Mouse (Mus musculus): ENCODE measurements at regions not wholly inside any gene's neighbourhood (a gene's known extent, or its start where the extent isn't known, plus 50 kb on each side); places are given as distances from the start of the nearest gene placed in this dataset.

DNA sequence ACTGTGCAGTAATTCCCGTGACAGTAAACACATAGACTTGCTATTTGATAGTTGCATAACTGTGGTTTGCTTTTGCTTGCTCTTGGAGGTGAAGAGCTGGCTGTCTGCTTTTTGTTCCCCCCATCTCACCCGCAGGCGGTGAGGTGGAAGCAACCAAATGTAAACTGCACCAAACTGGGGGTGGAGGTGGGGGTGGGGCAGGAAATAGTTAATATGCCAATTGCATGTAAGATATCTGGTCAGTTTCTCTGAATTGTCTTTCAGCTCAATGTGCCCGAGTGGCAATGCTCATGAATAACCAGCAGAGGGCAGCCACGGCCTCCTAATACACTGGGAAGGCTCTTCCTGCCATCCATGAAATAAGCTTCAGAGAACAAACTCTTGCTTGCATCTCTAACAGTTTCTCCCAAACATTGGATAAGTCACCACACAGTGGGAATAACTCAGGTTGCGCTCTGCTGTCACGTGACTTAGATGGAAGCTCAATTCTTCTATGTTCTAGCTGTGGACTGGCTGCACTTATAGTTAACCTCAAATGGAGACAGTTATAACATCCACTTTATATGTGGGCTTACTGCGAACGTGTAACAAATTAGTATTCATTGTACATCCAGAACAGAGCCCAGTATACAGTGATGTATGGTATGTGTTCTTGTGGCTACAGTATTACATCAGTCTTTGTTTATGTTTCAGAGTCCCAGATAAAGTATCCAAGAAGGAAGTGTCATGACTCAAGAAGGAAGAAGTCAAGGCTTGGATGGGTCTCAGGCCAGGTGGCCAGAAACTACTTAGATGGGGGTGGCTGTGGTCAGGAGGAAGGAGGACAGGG, 62.0 kb upstream of the Egflam start:
- peak; percentile 28 for DNase-seq

DNA sequence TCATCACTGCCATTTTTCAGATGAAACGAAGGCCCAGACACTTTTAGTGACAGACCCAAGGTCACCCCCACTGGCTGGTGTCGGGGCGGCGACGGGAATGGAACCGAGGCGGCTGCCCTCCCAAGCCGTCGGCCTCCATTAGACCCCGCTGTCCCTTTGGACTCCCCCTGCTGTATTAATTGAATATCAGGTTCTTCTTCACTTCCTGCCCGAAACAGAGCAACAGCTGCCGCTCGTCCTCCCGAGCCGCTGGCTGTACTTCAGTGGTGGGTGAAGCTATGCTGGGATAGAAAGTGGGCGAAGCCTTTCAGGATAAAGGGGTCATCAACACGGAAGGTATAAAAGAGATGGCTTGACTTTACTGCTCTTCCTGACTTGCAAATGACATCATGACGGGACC, 64.4 kb upstream of the Egflam start:
- DNase-seq, result no peak

DNA sequence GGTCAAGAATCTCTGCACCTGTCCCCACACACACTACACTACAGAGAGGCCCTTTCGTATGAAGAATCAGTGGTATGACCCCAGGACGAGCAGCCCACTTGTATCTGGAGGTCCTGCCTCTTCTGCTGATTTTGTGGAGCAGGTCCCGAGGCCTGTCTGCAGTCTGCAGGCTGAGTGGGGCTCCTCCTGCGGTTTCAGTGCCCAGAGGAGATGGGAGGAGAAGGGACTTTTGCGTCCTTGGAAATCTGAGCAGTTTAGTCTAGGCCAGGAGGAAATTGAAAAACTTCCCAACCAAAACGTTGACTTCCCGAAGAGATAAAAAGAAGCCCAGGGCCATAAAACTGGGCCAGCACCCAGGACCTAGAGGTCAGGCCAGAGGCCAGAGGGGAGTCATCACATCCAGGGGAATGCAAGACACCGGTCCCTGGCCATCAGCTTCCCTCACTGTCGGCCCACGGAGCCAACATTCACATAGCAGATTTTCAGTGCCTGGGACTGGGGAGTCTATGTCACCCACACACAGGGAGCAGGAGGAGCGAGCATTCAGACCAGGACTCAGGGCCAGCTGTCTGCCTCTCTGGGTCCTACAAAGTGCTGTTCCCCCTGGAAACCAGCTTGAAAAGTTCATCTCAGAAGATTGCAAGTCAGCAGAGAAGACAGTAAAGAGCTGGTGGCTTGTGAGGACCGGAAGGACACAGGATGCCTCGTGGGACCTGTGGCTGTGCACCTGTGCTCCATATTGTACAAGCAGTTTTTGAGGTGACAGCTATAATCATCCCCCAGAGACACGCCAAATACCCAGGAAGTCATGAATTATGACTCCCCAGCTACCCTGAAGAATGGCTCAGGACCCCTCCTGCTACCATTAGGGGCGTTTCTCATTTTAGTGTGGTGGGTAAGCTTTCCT, 65.5 kb upstream of the Egflam start:
- no peak for DNase-seq

DNA sequence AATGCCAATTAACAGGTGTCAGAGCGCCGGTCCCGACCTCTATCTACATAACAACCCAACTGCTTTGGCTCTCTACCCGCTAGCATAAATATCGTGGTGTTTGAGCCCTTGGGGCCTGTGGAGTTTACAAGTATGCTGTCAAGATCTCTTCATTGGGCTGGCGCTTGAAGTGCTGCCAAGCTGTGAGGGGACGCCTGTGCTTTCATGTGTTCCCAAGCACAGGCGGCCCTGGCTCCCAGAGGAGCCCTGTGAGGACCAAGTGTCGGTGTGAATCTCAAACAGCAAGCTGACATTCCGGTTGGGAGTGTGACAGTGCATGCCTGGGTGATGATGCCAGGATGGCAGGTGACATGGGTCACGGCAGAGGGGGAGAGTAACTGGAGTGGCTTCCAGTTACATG, 82.0 kb upstream of the Egflam start:
- DNase-seq, result no peak

DNA sequence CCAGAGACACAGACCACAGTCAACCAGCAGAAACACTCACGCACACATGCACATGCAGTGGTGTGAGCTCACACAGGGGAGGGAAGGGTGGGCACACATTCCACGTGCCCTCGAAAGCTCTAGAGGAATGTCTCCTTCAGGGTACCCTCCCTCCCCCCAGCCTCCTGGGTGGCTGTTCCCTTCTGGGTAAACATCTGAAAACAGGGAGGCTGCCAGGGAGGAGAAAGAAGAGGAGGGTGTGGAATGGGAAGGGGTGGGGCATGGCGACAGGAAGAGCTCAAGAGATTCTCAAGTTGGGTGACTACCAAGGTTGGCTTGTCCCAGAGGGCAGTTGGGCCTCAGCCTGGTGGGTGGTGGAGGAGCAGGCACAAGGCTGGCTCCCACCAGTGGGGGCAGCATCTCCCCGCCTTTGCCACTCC, 82.6 kb upstream of the Egflam start:
- no peak for DNase-seq

DNA sequence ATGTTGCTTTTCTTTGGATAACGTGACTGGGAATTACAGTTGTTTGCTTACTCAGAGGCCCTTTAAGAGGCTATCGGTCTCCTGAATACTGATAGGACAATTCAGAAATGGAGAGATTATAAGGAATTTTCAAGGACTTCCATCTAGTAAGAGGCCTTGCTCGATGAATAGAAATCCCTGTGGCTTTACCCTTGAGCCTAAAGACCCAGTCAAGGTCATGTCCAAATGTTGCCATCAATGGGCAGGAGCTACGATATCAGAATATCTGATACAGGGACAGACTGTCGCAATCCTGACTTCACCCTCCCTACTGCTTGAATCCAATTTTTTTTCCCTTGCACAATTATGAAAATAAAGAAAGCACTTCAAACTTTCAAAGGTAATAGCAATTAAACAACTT, 85.5 kb upstream of the Egflam start:
- no peak for DNase-seq

DNA sequence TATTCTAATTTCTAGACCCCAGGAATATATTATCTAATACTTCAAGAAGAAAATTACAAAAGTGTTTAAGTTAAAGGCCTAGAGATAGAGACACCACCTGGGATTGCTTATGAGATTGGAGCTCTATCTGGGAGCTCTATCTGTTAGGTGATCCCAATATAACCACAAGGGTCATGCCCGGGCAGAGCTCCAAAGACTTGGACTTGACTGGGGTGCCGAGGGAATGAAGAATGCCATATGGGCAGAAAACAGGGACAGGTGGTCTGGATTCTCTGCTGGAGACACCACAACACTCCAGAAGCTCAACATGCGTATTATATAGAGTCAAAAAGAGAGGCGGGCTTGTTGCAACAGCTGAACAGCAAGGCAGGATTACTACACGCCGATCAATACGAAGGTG, 92.9 kb upstream of the Egflam start:
- peak; percentile 70 for DNase-seq

DNA sequence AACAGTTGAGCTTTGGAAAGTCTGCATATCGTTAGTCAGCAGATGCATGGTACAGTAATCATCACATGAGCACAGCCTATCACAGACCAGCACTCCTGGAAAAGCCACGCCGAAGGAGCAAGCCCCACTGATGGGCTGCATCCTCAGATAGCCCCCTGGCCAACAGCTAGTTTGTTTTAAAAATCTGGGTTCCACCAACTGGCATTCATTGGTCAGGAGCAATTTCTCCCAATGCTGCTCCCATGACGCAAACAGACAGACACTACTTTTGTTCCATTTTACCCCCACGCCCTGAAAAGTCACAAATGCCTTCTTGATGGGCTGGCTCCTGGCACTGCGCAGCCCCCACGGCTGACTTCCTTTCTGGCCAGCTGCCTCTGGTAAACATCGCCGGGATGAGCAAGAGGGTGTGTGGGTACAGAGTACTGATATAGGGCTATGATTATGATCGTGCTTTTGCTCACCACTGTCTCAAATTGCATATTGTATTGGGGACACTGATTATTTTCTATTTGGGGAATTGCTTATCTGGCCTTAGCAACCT, 95.0 kb upstream of the Egflam start:
- no peak for DNase-seq

DNA sequence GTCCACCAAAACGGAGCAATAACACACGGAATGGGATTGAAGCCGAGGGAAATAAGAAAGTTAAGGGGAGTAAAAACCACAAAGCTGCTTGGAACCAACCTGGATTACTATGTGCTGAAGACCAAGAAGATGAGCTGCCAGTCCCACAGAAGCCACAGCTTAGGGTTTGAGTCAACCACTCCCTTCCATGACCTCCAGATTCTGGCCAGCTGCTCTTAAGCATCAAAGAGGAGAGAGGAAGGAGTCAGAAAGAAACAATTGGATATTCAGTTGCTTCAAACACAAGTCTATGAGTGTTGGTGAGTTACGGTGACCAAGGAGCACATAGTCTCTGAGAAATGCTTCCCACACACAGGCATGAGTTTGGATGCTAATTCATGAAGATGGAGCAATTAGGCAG, 99.7 kb upstream of the Egflam start:
- no peak for DNase-seq

DNA sequence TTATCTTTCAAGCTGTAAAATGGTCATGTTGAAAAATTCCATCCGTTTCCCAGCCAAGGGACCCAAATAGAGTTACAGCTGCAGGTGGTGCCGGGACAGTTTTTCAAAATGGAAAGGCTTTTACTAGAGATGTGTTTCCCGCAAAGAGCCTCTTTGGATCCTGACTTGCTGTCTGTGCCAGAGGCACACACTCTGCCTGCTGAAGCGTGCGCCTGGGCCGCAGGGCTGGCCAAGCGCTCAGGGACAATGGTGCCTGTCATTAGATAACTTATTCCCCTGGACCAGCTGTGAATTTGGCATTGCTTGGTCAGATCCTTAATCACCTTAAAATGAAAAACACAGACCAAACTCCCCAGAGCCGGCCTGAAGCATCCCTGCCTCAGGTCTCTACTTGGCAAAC, 110.3 kb upstream of the Egflam start:
- no peak for DNase-seq

DNA sequence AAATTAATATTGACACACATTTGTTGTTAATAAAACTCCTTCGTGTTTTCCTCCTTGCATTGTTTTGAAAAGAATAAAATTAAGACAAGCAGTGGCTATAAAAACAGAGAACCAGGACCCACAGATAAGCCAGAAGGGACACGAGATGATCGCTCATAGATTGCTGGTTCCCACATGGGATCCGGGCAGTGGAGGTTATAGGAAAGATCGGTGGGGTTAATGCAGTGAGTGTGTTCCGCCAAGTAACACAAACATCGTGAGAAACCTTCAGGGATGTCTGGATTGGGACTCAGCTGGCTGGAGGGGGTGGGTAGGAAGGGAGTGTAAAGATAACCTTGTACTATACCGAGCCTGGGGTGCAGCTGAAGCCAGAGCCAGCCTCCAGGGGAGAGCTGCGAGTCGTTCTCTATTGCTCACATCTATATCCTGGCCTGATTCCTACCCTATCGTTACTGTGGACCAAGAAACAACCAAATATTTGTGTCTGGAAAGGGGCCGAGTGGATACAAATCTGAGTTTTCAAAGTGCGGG, 116.6 kb upstream of the Egflam start:
- DNase-seq, result no peak

DNA sequence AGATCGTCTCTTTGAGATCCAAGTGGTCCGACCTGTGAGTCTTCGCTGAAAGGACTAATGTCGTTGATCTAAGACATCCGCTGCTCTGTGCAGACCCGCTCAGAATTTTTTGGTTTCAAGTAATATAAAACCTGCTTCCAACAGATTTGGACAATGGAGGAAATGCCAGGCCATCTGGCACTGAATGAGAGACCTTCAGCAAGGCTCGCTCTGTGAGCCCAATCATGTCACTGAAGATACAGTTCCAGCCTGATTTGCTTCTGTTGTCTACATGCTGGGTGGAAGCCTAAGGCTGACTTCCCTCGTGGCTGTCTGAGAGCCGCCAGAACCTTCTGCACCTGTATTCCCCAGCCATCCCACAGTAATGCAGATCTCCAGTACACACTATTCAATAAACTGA, 123.4 kb upstream of the Egflam start:
- peak; percentile 32 for DNase-seq

DNA sequence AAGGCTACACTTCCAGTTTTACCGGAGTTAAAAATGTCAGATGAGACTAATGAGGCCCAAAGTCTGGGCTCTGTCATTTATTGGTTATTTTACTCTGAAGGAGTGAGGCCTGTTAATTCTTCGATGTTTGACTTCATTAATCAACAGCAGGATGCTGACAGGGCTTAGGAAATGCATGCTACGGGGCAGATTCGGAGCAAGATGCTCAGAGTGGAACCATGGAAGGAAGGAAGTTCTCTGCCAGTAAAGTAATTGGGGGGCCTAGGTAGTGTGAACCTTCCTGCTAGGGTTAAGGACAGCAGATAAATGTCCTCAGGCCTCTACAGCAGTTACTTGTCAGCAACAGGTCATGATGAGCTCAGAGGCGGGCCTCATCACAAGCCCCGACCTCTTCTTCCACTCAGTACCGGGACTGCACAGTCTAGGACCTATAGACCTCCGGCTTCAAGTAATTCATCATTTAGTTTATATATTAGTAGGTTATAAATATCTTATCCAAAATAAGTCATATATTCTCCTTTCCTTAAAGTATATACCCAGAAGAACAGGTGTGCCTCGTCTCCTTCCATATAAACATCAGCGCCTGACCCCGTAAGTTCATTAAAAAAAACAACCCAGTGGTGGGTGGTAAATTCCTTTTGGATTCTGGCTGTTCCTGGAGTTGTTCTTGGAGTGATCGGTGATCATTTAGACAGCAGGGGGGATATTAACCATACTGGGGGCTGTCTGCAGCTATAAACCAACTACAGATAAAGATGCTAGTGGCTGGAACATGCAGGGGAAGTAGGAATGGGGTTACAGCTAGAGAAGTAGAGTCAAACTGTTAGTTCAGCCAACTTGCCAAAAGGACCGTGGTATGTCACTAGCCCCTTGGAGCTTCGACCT, 124.9 kb upstream of the Egflam start:
- no peak for DNase-seq

DNA sequence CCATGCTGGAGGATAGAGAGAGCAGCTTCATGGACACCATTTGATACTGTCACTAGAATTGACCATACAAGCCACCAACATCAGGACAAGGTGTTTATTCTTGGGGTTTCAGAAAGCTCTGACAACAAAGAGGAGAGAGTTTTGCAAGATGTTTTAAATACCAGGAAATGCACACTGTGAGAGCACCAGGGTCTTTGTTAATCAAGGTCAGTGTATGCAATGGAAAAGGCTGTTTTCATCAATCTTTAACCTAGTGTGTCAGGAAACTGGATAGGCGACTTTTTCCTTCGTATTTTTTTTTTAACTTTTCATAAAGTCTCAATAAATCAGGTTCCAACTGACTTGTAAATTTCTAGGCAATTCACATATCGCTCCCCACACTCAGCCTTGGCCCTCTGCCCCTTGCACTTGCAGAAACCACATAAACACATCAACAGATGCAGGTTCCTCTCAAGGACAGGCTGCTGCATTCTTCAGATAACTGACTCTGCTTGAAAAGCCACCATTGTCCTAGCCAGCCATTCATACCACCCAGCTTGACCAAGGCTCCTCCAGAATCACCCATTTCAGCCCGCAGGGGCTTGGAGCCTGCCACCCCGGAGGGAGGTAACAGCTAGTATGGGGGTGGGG, 132.9 kb upstream of the Egflam start:
- DNase-seq, result no peak

DNA sequence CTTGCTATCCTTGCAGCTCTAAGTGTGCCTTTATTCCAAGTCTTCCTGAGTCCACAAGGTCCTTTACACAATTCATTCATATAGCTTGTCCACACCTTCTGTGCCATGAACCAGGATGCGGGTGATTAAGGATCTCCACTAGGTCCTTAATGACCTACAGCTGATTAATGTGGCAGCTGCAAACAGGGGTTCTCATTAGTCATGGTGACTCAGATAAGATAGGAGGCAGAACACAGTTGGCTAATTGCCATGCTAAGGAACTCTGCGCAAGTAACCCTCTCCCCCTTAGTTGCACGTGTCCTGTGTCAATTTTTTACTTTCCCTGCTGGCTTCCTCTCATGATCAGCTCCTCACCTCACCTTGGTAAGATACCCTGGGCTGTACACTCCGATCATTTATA, 139.7 kb upstream of the Egflam start:
- no peak for DNase-seq

DNA sequence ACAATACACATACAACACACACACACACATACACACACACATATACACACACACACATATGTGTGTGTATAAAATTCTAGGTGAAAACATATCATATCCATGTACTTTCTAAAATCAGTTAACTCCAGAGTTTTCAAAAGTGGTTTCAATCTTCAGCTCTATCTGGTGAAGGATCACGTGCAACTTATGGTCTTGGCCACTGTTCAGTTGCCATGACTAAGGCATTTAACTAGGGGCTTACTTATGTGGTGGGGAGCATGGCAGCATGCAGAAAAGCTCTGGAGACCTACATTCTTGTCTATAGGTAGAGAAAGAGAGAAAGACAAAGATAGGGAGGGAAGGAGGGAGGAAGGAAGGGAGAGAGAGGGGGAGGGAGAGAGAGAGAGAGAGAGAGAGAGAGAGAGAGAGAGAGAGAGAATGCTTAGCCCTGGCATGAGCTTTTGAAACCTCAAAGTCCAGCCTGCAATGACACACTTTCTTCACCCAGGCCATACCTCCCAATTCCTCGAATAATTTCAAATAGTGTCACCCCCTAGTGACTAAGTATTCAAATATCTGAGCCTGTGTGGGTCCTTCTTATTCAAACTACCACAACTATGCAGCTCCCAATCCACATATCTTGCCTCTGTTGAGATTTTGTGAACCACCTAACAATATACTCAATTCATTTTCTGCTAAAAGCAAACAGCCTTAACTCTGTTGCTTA, 155.1 kb upstream of the Egflam start:
- no peak for DNase-seq

DNA sequence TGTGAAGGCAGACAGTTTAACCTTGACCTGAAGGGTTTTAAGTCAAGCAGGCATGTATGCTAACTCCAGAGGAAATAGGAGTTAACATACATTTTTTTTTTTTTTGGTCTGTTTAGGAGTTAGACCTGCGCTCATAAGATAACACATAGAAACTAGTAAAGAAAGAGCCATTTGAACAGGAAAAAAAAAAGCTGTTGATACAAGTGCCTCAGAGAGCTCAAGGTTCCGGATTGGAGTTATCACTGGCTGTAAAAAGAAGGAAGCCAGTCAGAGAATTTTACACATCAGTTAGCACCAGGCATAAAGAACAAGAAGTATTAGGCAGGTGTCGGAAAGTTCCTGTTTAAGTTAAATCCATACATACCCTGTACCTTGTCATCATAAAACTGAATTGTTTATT, 156.2 kb upstream of the Egflam start:
- no peak for DNase-seq

DNA sequence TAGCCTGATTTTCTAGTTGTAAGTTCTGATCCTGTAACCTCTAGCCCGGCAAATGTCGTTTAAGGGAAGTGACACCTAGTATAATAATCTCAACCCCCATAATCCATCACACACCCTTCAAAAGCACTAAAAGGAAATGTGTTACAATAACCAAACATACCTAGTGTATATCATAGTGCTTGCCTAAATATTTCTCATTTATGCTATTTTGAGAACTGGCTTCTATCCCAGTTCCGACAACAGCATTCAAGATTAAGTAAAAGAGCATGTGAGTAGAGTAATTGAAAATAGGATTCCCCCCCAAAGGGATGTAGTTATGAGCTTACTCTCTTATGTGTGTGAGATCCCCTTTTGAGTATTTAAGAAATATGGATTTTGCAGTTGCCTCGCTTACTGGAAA, 165.1 kb upstream of the Egflam start:
- DNase-seq, result no peak

DNA sequence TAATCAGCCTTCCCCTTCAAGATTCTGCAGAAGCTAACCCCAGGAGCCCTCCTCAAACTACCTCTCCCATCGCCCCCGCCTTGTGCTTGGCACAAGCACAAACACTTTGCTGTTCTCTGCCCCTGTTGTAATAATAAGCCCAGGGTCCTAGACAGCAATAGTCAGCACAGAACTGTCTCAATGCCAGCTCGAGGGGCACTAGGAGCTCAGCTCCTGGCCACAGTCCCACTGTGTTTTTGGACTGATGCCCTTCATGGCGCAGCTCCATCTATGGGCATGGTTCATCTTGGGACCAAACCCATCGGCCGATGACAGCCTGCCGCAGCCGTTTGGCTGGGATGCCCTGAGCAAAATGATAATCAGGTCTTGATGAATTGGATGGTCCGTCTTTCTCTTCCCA, 165.5 kb upstream of the Egflam start:
- DNase-seq, result peak; percentile 14

DNA sequence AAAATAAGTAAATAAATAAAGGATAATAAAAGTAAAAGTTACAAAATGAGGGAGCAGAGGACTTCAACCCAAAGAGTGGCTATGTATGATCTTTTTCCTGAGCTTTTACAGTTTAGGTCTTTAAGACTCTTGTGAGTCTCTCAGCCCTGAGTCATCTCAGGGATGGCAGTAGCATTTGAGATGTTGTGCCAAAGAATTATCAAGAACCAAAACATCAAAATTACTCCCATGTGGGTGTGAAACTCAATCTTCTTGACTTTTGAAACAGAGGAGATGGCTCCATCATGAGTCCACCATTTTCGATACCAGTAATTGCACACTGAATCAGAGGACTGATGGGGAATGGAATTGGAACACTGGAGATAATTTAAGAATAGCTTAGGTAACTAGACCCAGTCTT, 174.0 kb upstream of the Egflam start:
- DNase-seq, result no peak

DNA sequence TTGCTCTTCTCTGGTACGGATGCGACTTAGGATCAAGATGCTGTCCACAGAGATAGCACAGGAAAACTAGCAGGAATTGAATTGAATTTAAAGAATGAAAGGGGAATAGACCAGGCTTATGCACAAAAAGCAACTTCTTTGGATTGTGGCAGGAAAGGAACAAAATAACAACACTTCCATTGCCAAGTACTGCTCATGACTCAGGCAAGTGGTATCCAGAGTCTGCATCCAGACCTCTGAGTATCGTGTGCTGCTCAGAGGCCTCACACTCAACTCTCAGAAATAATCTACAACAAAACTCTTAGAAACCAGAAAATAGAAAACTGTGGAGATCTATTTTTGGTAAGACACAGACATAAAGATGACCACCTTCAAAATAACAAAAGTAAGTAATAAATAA, 176.1 kb upstream of the Egflam start:
- DNase-seq, result no peak

Measured in cerebellum, adult 11-12 months (tissue).